Mouse (Mus musculus) brown adipose tissue, adult 24 weeks (tissue): ENCODE results near the gene Olfr1360. TPM values are rescaled to one million over a fixed set of nuclear protein-coding genes. Genes with fewer than 3 reads are reported as not detected.

Source experiments
- H3K27ac ChIP-seq: fragments of 200-500 bp; replicated peaks from 2 replicates; pipeline ENCODE4 v1.5.1; 2012; ENCODE audit warnings: low read depth, mild to moderate bottlenecking, low read length
- H3K4me1 ChIP-seq: fragments of 200-500 bp; 2 replicates; pipeline ENCODE4 v1.6.1; 2012; ENCODE audit warnings: low read length, mixed read lengths; ENCODE audit not compliant: control insufficient read depth, insufficient read depth, insufficient read length
- H3K4me3 ChIP-seq: fragments of 200-500 bp; 2 replicates; pipeline ENCODE4 v1.5.1; 2012; ENCODE audit warnings: low read depth, mild to moderate bottlenecking, low read length, moderate library complexity; ENCODE audit not compliant: insufficient read depth
- polyA plus RNA-seq: library from polyadenylated mRNA; stranded (reverse); fragments of >200 nt; gene quantifications from 2 replicates; pipeline ENCODE4 v1.2.4, GENCODE M21; 2012; ENCODE audit not compliant: missing spikeins, insufficient read depth, insufficient read length

Gene Olfr1360
- polyA plus RNA-seq, 1 experiment: not detected

DNA sequence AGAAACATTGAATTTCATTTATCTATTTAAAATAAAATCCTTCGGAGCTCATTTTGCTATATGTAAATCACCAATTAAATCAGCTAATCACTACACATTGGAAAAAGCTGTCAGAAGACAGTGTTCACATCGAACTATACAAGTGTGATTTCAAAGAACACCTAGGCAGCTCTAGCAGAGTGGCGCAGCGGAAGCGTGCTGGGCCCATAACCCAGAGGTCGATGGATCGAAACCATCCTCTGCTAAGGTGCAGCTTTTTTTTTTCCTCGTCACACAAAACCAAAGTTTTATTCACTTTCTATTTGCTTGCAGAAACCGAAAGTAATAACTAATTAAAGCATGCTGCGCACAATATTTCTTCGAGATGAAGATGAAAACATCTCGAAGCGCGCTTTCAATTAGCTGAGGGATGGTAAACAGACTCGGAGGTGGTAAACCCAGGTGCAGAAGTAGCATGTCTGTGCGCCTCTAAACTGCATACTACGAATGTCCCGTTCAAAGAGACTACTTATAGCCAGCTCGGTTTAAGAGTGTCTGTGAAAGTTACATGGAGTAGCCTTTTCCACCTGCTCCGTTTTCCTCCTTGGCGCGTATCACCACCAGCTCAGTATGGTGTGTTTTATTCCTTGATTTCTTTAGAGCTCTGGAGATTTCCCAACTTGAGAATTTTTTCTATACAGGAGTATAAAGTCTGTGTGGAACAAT, 33.8 kb upstream of the Olfr1360 start:
- Histone ChIP-seq H3K4me1 (peaks cover 3% of the 10 kb centered on the region; the same call in 1 of the 2 replicates), H3K27ac (no peak overlapping the region), H3K4me3 (peak overlapping the region; percentile 59)

DNA sequence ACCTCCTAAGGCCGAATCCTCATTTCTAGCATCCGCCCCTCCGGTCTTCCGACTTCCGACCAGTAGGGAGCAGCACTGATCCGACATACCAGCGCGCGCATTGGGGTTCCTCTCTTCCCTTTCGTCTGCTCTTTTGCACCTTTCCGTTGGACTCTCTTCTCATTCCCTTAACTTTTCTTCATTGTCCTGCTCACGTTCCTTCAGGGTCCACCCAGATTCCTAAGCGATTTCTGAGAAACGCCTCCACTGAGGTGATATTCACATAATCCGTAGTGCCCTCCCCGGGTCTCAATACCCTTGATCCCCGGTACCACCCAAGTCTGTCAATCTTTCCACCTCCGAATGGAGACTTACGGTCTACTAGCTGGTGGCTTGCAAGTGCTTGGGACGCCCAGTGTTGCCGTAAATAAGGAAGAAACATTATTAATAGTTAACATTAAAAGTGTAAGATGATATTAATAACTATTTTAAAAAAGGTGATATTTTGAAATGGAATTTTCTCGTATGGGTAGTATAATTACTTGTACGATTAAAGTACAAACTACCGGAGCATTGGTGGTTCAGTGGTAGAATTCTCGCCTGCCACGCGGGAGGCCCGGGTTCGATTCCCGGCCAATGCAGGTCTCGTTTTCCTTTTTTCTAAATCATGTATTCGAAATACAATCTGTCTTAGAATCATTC, 33.0 kb upstream of the Olfr1360 start:
- Histone ChIP-seq H3K4me3 (peak overlapping the region; percentile 83), H3K27ac (peak overlapping the region; percentile 81), H3K4me1 (peaks cover under 1% of the 10 kb centered on the region; the same call in 1 of the 2 replicates)

DNA sequence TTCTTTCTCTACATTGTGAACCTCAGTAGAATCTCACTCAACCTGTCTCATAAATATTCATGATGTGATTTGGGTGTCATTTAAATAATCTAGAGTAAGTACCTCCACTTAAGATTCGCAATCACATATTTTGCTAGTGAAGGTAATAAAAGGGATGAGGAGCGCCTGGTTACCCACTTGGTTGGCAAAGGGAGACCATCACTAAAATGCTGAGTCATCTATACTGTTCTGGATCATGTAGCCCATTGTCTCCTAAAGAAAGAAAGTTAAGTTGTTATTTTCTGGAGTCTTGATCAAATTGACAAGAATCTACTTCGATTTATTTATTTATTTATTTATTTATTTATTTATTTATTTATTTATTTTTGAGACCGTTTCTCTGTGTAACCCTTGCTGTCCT, 29.5 kb upstream of the Olfr1360 start:
- Histone ChIP-seq H3K27ac (no peak overlapping the region), H3K4me3 (no peak overlapping the region), H3K4me1 (no peaks in the 10 kb centered on the region)

DNA sequence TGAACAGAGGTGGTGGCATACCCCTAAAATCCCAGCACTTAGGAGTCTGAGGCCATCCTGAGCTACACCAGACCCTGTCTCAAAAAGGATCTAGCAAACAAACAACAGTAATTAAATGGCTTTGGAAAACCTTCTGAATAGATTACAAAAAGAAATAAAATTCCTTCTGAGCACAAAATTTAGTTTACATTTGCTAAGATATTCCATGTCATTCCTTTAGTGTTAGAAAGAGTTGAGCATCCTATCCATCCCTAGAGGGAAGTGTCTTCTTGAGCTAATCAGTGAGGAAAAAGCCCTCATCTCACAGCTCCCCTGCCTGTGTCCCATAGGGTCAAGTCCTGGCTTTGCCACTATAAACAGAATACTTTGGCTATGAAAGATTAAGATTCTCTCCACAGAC, 20.6 kb upstream of the Olfr1360 start, which contains the start of gene Olfr1359:
TSS of gene Olfr1359 (plus strand) at position 301 of the 400 bp plus-strand sequence.
- Histone ChIP-seq H3K4me1 (no peaks in the 10 kb centered on the region), H3K4me3 (no peak within 1 kb of the TSS), H3K27ac (no peak within 1 kb of the TSS)

DNA sequence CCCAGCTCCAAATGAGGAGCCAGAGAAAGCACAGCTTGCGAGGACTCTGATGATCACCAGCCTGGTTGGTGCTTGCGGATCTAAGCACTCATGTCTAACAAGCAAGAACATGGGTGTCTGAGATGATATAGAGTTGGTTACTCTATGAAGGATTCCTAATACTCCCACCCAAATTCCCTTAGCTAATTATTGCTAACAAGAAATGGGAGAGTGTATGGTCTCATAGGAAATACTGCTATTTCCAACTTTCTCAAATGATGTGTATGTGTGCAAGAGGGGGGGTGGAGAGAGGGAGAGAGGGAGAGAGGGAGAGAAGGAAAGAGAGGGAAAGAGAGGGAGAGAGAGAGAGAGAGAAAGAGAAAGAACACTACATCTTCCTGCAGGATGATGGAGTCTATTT, 13.9 kb downstream of the Olfr1360 start, which contains the start of gene Olfr1361:
TSS of gene Olfr1361 (minus strand) at position 101 of the 400 bp plus-strand sequence.
- no peak within 1 kb of the TSS for H3K4me3 ChIP-seq
- H3K4me1 ChIP-seq: no peaks in the 10 kb centered on the region
- no peak within 1 kb of the TSS for H3K27ac ChIP-seq

DNA sequence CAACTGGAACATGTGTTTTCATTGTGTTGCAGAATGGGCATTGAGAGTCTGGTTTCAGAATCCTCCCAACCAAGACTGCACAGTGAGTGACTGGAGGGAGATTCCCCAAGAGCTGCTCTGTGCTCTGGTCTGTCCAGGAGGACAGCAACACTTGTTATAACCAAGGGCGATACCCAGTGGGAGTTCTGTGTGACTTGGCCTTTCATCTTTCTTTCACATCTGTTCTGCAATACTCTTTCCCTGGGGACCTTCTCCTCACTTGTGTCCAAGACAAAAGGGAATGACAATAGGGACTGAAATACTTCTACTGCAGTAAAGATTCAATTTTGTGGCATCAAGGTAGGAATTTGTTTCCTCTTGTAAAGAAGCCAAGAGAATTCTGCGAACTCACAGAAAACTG, 34.8 kb downstream of the Olfr1360 start, which contains the start of gene Olfr11:
TSS of gene Olfr11 (minus strand) at position 101 of the 400 bp plus-strand sequence.
- H3K27ac ChIP-seq: 0 out of 2 replicates have a peak within 1 kb of the TSS, but pooled peaks have one; percentile 46
- no peak within 1 kb of the TSS for H3K4me3 ChIP-seq
- no peaks in the 10 kb centered on the region for H3K4me1 ChIP-seq

Other genes starting within 250 kb of the Olfr1360 start
- gene Pgbd1, start 236.3 kb downstream of the Olfr1360 start, polyA plus RNA-seq: 0.42 TPM in 1 of 2 replicates, not detected in the other
- 16.1 and 18.3 TPM in 2 replicates for gene Zscan26, start 223.7 kb downstream of the Olfr1360 start, polyA plus RNA-seq
- gene Nkapl, start 208.9 kb downstream of the Olfr1360 start, polyA plus RNA-seq: 1.3 and 2.5 TPM in 2 replicates
- 1.7 and 2.2 TPM in 2 replicates for gene Zkscan4, start 198.5 kb downstream of the Olfr1360 start, polyA plus RNA-seq
- not detected in 2 replicates for gene Gm10065, start 198.0 kb downstream of the Olfr1360 start, polyA plus RNA-seq
- gene AK157302, start 182.2 kb downstream of the Olfr1360 start, polyA plus RNA-seq: 1.6 TPM in 1 of 2 replicates, not detected in the other
- 124 and 176 TPM in 2 replicates for gene Gm11273, start 176.0 kb downstream of the Olfr1360 start, polyA plus RNA-seq
- gene Zkscan8, start 146.3 kb downstream of the Olfr1360 start, polyA plus RNA-seq: 6.0 and 6.4 TPM in 2 replicates
- not detected in 2 replicates for gene Olfr1366, start 134.6 kb downstream of the Olfr1360 start, polyA plus RNA-seq
- not detected in 2 replicates for gene Olfr1535, start 117.5 kb downstream of the Olfr1360 start, polyA plus RNA-seq
- gene Olfr1364, start 95.6 kb downstream of the Olfr1360 start, polyA plus RNA-seq: not detected in 2 replicates
- not detected in 2 replicates for gene Olfr1362, start 63.4 kb downstream of the Olfr1360 start, polyA plus RNA-seq
- gene Olfr11, start 34.9 kb downstream of the Olfr1360 start, polyA plus RNA-seq: not detected in 2 replicates
- gene Olfr1361, start 14.0 kb downstream of the Olfr1360 start, polyA plus RNA-seq: not detected in 2 replicates
- not detected in 2 replicates for gene Olfr1359, start 20.7 kb upstream of the Olfr1360 start, polyA plus RNA-seq
- gene Hist1h2bl, start 38.7 kb upstream of the Olfr1360 start, polyA plus RNA-seq: not detected in 2 replicates
- gene Hist1h2ai, start 39.0 kb upstream of the Olfr1360 start, polyA plus RNA-seq: not detected in 2 replicates
- not detected in 2 replicates for gene Hist1h3h, start 40.3 kb upstream of the Olfr1360 start, polyA plus RNA-seq
- gene Hist1h2bm, start 44.6 kb upstream of the Olfr1360 start, polyA plus RNA-seq: not detected in 2 replicates
- not detected in 2 replicates for gene Hist1h4j, start 57.7 kb upstream of the Olfr1360 start, polyA plus RNA-seq
- gene Hist1h4k, start 73.1 kb upstream of the Olfr1360 start, polyA plus RNA-seq: 4.7 TPM in 1 of 2 replicates, not detected in the other
- gene Hist1h2ak, start 76.4 kb upstream of the Olfr1360 start, polyA plus RNA-seq: not detected in 2 replicates
- gene Hist1h2bn, start 76.7 kb upstream of the Olfr1360 start, polyA plus RNA-seq: not detected in 2 replicates
- not detected in 2 replicates for gene Hist1h1b, start 103.2 kb upstream of the Olfr1360 start, polyA plus RNA-seq
- gene Hist1h3i, start 106.0 kb upstream of the Olfr1360 start, polyA plus RNA-seq: not detected in 2 replicates
- gene Hist1h2an, start 109.8 kb upstream of the Olfr1360 start, polyA plus RNA-seq: not detected in 2 replicates
- not detected in 2 replicates for gene Hist1h2bp, start 110.1 kb upstream of the Olfr1360 start, polyA plus RNA-seq
- 1.3 TPM in 1 of 2 replicates, not detected in the other for gene Hist1h2bq, start 132.8 kb upstream of the Olfr1360 start, polyA plus RNA-seq
- not detected in 2 replicates for gene Hist1h2ao, start 133.1 kb upstream of the Olfr1360 start, polyA plus RNA-seq
- gene Hist1h4m, start 134.3 kb upstream of the Olfr1360 start, polyA plus RNA-seq: 2.8 TPM in 1 of 2 replicates, not detected in the other
- gene Hist1h4n, start 154.8 kb upstream of the Olfr1360 start, polyA plus RNA-seq: not detected in 2 replicates
- gene Hist1h2ap, start 156.1 kb upstream of the Olfr1360 start, polyA plus RNA-seq: not detected in 2 replicates
- not detected in 2 replicates for gene Hist1h2br, start 156.3 kb upstream of the Olfr1360 start, polyA plus RNA-seq